Mouse (Mus musculus) forelimb bud, embryonic 11.5 days (tissue): ENCODE results near the gene Sbk1.
"Not testable (repeated sequence)": the region's sequence is repeated elsewhere in the genome, so short reads cannot be mapped to it uniquely, and the experiment has no call there.

Experiments used
- DNase-seq: peaks from one replicate; pipeline ENCODE4 v3.0.0-alpha.2; 2012; ENCODE audit warnings: low read depth, low spot score

Sbk1 gene

GRCm38 (mm10) chr7:126287493-126288103 is 15.2 kb downstream of the Sbk1 start:
- no peak for DNase-seq

GRCm38 (mm10) chr7:126288104-126288497 is 15.7 kb downstream of the Sbk1 start:
- no peak for DNase-seq

GRCm38 (mm10) chr7:126288571-126289091 is 16.2 kb downstream of the Sbk1 start:
- no peak for DNase-seq

- no peak for DNase-seq
These were observed 17.0 kb downstream of the Sbk1 start for GRCm38 (mm10) chr7:126289371-126289770.

GRCm38 (mm10) chr7:126289956-126290355 is 17.5 kb downstream of the Sbk1 start:
- no peak for DNase-seq

GRCm38 (mm10) chr7:126291681-126292545 is 19.5 kb downstream of the Sbk1 start:
- DNase-seq: no peak

- no peak for DNase-seq
These were observed 20.7 kb downstream of the Sbk1 start for GRCm38 (mm10) chr7:126293091-126293490.

- DNase-seq: peak; percentile 60
These were observed 25.4 kb downstream of the Sbk1 start for GRCm38 (mm10) chr7:126297579-126298460.

GRCm38 (mm10) chr7:126298856-126299255 is 26.4 kb downstream of the Sbk1 start:
- DNase-seq: no peak

GRCm38 (mm10) chr7:126301831-126302230 is 29.4 kb downstream of the Sbk1 start:
- DNase-seq: not testable (repeated sequence)

- no peak for DNase-seq
These were observed 39.4 kb downstream of the Sbk1 start for GRCm38 (mm10) chr7:126311822-126312221.

- no peak for DNase-seq
These were observed 40.9 kb downstream of the Sbk1 start for GRCm38 (mm10) chr7:126313309-126313708.

GRCm38 (mm10) chr7:126314273-126314672 is 41.9 kb downstream of the Sbk1 start:
- DNase-seq: no peak

GRCm38 (mm10) chr7:126323729-126324128 is 51.3 kb downstream of the Sbk1 start:
- DNase-seq: peak; percentile 82

- DNase-seq: no peak
These were observed 52.4 kb downstream of the Sbk1 start for GRCm38 (mm10) chr7:126324791-126325190.

GRCm38 (mm10) chr7:126325576-126326273 is 53.3 kb downstream of the Sbk1 start:
- not testable (repeated sequence) for DNase-seq

- not testable (repeated sequence) for DNase-seq
These were observed 56.4 kb downstream of the Sbk1 start for GRCm38 (mm10) chr7:126328848-126329247.

- no peak for DNase-seq
These were observed 57.7 kb downstream of the Sbk1 start for GRCm38 (mm10) chr7:126329907-126330645.

- no peak for DNase-seq
These were observed 58.3 kb downstream of the Sbk1 start for GRCm38 (mm10) chr7:126330693-126331092.

GRCm38 (mm10) chr7:126332691-126333090 is 60.3 kb downstream of the Sbk1 start:
- no peak for DNase-seq
